Mouse (Mus musculus): ENCODE data around the gene Parp11. TPM values are rescaled to one million over a fixed set of nuclear protein-coding genes. Genes with fewer than 3 reads are reported as not detected.

The Parp11 gene
- polyA plus RNA-seq, 1 experiment from 2014 or later = 17.8 TPM

Other genes starting within 250 kb of the Parp11 start
- 2.6 and 3.6 TPM in 2 replicates for gene Cracr2a, start 114.5 kb downstream of the Parp11 start, polyA plus RNA-seq (2015; fragmentation: Nextera tagmentation; extraction: Ambion mirVana)